ENCODE assay signal across 27 mouse cellular contexts in genomic region chr4:108933163-108933562, GRCm38 (mm10). TPM values are rescaled to one million over a fixed set of nuclear protein-coding genes. Genes with fewer than 3 reads are reported as not detected.
"Had no signal": no experiment of that assay in that cellular context is flagged by ENCODE, and none has a peak within 500 bp of the region (broad histone marks: within the 10 kb centered on the region; RNA-seq: fewer than 3 reads in every experiment).

No protein-coding gene starts in this region.

- DNase-seq: cerebellum, adult 2 months; cerebellum, adult 8-10 months; cerebellum, adult 9-10 months; cerebellum, adult 9-11 months; cerebellum, postnatal 10 days; cerebellum, postnatal 14 days; cerebellum, postnatal 25 days; cerebellum, postnatal 36 days; forebrain, postnatal 0 days; gastrocnemius, adult 2 months; gastrocnemius, postnatal 10 days; gastrocnemius, postnatal 14 days; gastrocnemius, postnatal 25 days; gastrocnemius, postnatal 36 days; heart, adult 18-20 months; heart, adult 2 months had no signal

- H3K4me1 ChIP-seq: embryonic facial prominence, embryonic 10.5 days; embryonic facial prominence, embryonic 12.5 days; embryonic facial prominence, embryonic 13.5 days had no signal

- H3K9me3 ChIP-seq: embryonic facial prominence, embryonic 10.5 days; embryonic facial prominence, embryonic 12.5 days; embryonic facial prominence, embryonic 13.5 days; embryonic facial prominence, embryonic 15.5 days; forebrain, embryonic 10.5 days; forebrain, embryonic 12.5 days; forebrain, embryonic 13.5 days; forebrain, embryonic 15.5 days had no signal

- ATAC-seq: forebrain, embryonic 13.5 days; forebrain, embryonic 14.5 days; forebrain, embryonic 15.5 days; forebrain, embryonic 16.5 days; forebrain, postnatal 0 days had no signal

- H3K27me3 ChIP-seq: embryonic facial prominence, embryonic 12.5 days; embryonic facial prominence, embryonic 13.5 days; embryonic facial prominence, embryonic 15.5 days; forebrain, embryonic 12.5 days; forebrain, embryonic 13.5 days; forebrain, embryonic 15.5 days had no signal

- H3K9ac ChIP-seq: embryonic facial prominence, embryonic 12.5 days; embryonic facial prominence, embryonic 13.5 days; embryonic facial prominence, embryonic 15.5 days; forebrain, embryonic 12.5 days; forebrain, embryonic 13.5 days; forebrain, embryonic 15.5 days; forebrain, postnatal 0 days had no signal

- H3K4me2 ChIP-seq: embryonic facial prominence, embryonic 12.5 days; embryonic facial prominence, embryonic 13.5 days; embryonic facial prominence, embryonic 15.5 days; forebrain, embryonic 12.5 days; forebrain, embryonic 13.5 days; forebrain, embryonic 15.5 days had no signal

- H3K36me3 ChIP-seq: embryonic facial prominence, embryonic 10.5 days; embryonic facial prominence, embryonic 12.5 days; embryonic facial prominence, embryonic 13.5 days; embryonic facial prominence, embryonic 15.5 days; forebrain, embryonic 10.5 days; forebrain, embryonic 12.5 days; forebrain, embryonic 15.5 days had no signal

- H3K27ac ChIP-seq: embryonic facial prominence, embryonic 10.5 days; embryonic facial prominence, embryonic 12.5 days; embryonic facial prominence, embryonic 13.5 days; embryonic facial prominence, embryonic 15.5 days; forebrain, embryonic 10.5 days; forebrain, embryonic 12.5 days; forebrain, embryonic 13.5 days; forebrain, embryonic 15.5 days; gastrocnemius, adult 2 months; heart, adult 2 months had no signal

- H3K4me3 ChIP-seq: embryonic facial prominence, embryonic 10.5 days; embryonic facial prominence, embryonic 12.5 days; embryonic facial prominence, embryonic 13.5 days; embryonic facial prominence, embryonic 15.5 days; erythroblast, embryonic 14.5 days; forebrain, embryonic 10.5 days; forebrain, embryonic 12.5 days; forebrain, embryonic 13.5 days; forebrain, embryonic 15.5 days; gastrocnemius, adult 2 months; heart, adult 2 months had no signal

RNA-seq across cellular contexts. Expression of gene Rab3b, which starts 54.3 kb away (rescaled TPM):
- polyA plus RNA-seq: erythroblast, embryonic 14.5 days had no signal
